Mouse (Mus musculus) left cerebral cortex, adult 18-20 months (tissue): ENCODE results near the gene Tppp2. TPM values are rescaled to one million over a fixed set of nuclear protein-coding genes. Genes with fewer than 3 reads are reported as not detected.

ENCODE experiments used
- DNase-seq, 2 experiments: peaks; one replicate each; pipeline ENCODE4 v3.0.0; 2021 to 2022; ENCODE audit warnings: low spot score in 2 of 2, mixed read lengths in 1 of 2
- long read RNA-seq, 2 experiments: library from polyadenylated mRNA; stranded (forward); transcript quantifications; one replicate each; pipeline ENCODE4 v2.0.0; 2021
- total RNA-seq, 2 experiments: library from RNA; stranded (reverse); gene quantifications; 2 replicates each; pipeline ENCODE4 v1.2.3; 2021

Tppp2 gene
- total RNA-seq = not detected
- long read RNA-seq, experiment 1 = 0 reads
- long read RNA-seq, experiment 2 = 0 reads

DNA sequence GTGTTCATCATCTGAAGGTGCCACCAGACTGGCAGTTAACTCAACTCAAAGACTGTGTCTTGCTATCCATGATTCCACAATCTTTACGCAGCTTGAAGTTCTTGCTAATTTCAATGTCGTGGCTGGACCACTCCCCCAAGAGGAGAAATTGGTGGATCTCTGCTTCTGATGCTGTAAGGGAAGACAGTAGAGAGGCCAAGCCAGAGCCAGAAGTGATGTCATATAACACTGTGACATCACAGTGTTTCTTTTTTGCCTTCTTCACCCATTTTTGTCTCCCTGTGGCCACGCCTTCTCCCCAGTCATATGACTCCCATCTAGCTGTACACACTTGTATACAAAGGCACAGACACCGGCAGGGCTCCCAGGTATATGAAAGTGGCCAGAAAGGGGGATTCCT, at the start of gene Tppp2:
Gene Tppp2, plus strand, starts transcription at position 301 of the 400 bp plus-strand sequence.
- DNase-seq = no peak

DNA sequence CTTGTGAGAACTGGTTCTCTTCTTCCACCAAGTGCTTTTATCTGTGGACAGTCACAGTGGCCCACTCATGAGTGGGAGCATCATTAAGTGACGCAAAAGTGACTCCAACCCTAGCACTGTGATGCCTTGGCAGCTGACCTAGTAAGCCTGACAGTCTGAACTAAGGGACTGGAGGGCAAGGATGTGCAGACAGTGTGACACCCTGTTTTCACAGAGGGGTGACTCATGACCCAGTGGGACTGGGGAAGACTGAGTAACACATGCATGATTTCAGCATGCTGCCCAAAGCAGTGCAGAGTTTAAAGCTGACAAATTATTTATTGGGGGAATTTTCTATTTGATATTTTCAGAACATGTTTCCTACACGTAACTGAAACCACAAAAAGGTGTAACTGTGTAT, 47.5 kb upstream of the Tppp2 start:
- no peak for DNase-seq

DNA sequence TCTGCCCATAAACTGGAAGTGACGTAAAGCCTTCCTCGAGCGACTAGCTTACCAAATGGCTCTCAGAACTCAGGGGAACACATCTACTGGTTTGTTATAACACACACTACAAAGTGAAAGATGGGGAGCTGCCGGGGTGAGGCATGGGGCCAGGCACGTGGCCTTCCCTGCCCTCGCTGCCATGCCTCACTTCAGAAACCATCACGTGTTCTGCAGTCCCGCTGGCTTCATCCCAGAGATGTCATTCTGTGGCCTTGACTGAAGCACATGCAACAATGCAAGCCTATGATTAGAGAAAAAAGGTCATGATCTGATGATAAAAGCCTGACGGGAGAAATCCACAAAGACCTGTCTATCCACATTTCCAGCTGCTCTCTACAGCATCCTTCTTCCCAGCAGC, 46.5 kb upstream of the Tppp2 start:
- no peak for DNase-seq

DNA sequence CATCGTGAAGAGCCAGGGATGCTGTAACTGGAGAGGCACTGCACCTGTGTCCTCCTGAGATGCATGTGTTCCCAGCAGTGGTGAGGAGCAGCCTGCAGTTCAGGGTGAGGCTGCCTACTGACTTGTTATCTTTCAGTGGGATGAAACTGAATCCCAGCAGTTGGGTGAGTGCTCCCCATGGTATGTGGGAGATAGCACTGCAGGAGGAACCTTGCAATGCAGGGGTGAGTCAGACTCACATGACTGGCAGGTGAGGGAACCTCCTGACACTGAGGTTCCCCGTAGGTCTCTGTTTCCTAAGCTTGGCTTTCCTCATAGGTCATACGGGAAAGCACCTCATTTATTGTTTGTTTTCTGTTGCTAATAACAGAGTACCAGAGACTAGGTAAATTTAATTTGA, 40.7 kb upstream of the Tppp2 start:
- DNase-seq = no peak

DNA sequence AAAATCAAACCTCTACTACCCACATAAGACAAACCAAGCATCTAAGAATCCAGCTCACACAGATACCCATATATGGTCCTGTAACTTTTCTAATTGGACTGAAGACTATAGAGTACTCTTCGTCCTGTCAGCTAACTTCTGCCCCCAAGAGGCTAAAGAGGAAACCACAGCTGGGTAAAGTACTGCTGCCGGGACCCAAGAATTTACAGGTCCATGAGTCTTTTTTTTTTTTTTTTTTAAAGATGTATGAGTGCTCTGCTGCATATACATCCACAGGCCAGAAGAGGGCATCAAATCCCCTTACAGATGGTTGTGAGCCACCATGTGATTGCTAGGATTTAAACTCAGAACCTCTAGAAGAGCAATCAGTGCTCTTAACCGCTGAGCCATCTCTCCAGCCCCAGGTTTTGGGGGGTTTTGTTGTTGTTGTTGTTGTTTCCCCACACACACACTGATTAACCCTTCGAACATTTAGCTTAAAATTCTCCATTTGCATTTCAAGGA, 34.6 kb upstream of the Tppp2 start:
- peak; percentile 53 to 54 for DNase-seq

DNA sequence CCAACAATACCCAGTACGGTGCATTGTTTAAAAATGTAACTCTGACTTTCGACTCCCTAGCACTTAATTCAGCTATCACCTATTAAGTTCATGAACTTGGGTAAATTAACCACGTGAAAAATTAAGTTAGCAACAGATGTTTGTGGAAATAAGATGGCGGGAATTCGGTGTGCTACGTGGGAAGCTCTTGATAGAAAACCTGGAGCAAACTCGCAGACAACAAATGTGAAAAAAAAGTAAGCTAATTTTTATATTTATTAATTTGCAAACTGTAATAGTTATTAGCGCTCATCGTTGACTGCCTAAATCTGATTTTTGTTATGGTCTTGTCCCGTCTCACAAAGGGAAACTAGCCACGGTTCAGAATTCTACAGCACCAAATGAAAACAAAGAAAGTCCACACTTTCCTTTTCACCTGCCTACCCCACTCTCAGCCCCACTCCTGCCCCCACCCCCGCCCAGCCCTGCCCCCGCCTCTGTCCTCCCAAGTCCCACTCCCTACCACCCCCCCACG, 34.1 kb upstream of the Tppp2 start:
- DNase-seq = no peak

DNA sequence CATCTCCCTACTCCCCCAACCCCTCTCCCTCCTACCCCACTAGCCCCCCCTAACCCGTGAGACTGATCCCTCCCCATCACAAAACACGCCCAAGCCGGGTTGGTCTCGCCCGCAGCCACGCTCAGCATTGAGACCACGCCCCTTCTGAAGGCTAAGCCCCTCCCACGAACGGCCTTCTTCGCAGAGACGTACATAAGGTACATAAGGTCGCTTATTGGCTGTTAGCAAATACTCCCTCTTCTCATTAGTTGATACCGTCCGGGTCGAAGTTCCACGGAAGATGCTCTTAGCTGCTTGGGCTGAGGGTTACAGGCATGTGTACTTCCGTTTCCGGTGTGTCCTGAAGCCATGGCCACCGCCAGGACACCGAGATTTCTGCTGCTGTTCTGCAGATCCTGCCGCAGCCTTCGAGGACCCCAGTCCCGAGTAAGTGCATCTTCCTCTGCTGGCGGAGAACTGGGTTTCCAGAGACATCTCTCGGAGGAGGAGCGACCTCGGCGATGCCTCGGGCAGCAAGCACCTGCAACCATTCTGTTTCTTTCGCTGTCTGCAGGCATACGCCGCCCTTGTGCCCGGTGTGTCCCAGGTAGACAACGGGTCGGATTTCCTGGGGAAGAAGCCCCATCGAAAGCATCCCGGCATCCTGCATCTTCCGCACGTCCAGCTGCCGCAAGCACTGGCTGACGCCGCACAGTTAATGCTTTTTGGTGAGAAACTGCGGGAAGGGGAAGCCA, 33.5 kb upstream of the Tppp2 start, which contains the start of gene Mettl17:
Gene Mettl17, plus strand, starts transcription at position 245 of the 734 bp plus-strand sequence.
- DNase-seq = peak; percentile 88 to 89

DNA sequence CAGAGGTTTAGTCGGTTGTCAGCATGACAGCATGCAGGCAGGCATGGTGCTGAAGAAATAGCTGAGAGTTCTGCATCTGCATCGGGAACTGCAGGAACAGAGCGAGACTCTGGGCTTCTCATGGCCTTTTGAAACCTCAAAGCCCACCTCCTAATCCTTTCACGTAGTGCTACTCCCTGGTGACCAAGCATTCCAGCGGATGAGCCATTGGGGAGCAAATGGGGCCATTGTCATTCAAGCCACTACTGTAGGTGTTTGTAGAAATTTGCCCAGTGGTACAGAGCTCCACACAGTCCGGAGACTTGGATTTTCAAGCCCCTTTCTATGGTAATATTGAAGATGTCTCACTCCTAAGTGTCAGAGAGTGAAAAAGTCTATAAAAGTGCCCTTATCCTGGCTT, 32.2 kb upstream of the Tppp2 start:
- no peak for DNase-seq

DNA sequence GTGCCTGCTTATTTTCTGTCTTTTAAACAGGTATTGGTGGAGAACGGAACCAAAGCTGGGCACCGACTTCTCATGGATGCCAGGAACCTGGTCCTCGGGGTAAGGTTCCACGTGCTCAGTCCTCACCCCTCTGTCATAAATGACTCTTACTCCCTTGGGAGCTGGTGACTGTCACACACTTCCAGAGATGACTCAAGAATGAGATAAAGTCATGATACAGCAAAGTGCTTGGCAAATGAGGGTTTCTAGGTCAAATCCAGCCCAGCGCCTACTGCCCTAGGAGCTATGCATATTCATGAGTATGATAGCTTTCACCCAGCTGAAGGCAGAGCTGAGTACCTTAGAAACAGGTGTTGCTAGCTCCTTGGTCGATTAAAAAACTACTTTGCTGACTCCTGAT, 28.4 kb upstream of the Tppp2 start:
- DNase-seq = no peak

DNA sequence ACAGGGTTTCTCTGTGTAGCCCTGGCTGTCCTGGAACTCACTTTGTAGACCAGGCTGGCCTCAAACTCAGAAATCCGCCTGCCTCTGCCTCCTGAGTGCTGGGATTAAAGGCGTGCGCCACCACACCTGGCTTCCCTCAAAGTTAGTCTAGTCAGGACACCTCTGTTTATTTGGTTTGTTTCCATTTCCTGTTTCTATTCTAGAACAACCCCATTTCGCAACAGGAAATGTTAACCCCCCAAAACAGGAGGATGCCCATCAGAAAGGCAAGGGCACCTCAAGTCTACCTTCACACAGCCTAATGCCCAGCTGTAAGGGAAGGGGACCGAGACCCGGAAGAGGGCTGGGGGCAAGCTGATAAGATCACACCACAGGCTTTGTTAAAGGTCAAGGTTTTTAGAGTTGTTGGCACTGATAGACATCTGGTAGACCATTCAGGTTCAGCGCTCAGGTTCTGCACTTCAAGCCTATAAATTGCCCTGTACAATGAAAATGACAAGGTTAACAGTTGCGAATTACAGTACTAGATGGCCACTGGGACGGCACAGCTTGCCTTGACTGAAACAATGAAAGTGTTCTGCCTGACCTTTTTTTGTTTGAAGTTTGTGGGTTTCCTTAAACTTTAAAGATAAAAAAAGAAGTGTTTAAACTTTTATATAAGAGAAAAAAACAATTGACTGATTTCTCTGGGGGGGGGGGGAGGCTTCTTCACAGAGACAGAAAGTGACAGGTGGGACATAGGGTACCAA, 25.9 kb upstream of the Tppp2 start, which contains the start of gene Slc39a2:
Gene Slc39a2, plus strand, starts transcription at position 699 of the 749 bp plus-strand sequence.
- DNase-seq = no peak

DNA sequence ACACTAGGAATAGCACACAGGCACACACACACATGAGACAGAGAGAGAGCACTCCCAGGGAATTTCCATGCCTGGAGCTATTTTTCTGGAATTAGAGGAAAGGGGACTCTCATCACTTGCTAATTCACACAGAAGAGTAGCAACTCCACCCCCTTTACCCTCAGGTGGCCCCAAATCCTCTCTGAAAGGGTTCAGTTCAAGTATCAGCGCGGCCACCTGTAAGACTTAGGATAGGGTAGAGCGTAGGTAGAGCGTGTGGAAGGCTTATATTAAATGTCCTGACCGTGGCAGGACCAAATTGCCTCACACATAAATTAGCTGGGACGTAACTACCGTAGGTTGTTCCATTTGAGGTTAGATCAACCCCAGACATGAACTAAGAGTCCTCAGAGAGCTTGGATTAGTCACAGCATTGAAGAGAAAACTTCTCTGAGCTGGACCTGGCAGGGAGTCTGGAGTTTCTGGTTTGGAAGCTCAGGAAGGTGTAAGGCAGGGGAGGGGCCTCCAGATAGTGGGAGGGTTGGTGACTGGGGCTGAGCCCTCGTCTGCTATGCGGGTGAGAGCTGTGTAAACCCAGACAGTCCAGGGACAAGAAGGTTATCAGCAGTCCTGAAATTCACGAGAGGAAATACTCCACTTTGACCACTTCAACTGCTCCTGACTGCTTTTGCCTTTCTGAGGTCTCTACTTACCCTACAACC, 25.0 kb upstream of the Tppp2 start:
- no peak for DNase-seq

DNA sequence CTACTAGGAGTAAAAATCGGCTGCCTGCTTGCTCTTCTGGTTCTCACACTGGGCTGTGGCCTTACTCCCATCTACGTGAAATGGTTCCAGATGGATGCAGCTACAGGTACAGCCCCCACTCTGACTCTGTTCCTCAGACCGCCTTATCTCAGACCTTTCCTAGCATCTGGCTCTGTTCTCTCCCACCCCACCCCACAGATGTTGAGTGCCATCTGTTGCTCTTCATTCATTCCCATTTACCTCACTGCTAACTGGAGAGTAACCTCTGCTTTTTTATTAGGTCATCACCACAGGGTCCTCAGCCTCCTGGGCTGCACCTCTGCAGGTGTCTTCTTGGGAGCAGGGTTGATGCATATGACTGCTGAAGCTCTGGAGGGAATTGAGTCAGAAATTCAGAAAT, 24.4 kb upstream of the Tppp2 start:
- no peak for DNase-seq

DNA sequence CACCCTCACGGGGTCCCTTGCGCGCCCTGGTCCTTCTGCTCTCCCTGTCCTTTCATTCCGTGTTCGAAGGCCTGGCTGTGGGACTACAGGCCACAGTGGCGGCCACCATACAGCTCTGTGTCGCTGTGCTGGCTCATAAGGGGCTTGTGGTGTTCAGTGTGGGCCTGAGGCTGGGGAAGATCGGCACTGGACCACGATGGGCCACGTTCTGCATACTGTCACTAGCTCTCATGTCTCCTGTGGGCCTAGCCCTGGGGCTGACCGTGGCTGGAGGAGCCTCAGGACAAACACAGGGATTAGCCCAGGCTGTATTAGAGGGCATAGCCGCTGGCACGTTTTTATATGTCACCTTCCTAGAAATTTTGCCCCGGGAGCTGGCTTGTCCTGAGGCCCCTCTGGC, 23.2 kb upstream of the Tppp2 start:
- DNase-seq = no peak

DNA sequence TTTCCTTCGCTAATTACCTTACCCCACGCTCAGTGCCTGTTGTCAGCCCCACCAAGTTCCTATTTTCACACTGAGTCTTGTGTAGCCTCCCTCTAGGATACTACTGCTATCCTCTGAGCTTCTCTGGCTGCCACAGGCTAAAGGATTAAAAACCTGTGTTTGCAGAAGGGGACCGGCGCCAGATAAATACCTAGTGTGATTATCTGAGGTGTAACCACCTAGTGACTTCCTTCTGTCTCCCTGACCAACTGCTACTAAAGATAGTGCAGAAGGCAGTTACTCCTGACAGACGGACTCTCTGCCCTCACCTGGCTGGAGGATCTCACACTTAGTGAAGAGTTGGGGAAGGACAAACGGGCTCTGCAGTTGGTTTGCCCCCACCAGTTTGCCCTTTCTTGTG, 22.2 kb upstream of the Tppp2 start:
- no peak for DNase-seq

DNA sequence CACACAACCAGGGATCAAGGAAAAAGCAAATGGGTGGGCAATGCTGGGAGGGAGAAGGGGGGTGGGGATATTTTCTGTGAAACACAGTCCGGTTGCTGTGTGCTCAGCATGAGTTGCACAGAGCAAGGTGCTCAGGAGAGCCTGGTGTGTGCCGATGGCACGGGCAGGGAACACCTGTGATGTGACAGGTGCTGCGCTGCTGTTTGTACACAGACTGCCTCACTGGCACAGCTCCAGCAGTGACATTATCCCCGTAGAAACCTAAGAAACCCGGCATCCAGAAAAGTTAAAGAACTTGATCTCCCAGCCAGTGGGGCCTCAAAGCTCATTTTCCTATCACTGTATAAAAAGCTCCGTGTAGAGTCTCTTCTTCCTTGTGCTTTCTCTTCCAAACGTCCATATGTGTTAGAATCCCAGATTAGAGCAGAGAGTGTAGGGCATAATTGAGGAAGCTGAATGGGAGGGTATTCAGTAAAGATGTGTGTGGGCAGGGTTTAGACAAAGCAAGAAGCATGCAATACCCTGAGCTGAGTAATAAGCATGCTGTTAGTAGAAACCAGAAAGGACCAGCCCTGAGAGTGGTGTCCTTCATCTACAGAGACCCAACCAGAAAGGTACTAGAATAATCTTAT, 21.6 kb upstream of the Tppp2 start:
- DNase-seq = no peak

DNA sequence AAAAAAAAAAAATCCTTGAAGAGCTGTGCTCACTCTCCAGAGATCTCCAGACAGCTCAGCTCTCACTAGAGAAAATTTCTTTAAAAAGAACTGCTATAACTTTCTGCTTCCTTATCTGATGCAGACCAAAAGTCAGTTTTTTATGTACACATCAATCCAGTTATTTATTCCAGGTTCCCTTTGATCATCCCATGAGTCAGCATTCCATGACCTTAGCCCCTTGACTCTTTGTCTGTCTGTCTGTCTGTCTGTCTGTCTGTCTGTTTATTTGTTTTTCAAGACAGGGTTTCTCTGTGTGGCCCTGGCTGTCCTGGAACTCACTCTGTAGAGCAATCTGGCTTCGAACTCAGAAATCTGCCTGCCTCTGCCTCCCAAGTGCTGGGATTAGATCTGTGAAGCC, 18.9 kb upstream of the Tppp2 start:
- no peak for DNase-seq

DNA sequence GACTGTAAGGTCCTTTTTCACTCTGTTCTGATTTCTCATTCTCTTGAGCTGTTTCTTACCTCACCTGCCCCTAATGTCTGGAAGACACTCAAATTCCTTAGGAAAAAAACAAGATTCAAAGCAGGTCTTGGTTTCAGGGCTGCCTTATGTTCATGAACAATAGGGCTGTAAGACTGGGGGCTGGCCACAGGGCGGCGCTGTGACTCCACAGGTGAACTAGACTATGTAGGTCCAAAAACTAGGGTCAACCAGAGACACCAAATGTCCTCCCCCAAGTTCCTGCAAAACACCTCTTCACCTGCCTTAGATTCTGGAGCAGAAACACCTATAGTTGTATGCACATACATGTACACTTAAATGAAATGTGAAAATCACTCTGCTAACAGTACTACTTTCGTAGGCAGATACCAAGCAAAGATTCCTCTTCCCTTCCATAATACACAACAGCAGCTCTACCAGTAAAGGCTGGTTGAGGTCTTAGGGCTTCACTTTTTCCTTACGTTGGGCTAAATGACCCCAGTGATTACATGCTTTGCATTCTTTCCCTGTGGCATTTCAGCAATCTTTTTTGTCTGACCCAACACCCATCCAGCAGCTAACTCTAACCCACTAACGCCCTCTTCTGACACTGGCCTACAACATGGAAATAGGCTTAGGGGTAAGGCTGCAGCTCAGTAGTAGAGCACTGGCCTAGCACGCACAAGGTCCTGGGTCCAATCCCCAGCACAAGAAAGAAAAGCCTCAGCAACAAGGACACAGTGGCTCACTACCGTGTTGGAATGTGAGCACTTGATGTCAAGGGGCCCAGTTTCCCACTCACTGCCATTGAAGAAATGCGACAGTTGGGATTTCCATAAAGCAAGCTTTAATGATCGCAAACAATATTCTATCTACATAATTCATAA, 15.2 kb upstream of the Tppp2 start:
- DNase-seq = peak; percentile 76 to 82

DNA sequence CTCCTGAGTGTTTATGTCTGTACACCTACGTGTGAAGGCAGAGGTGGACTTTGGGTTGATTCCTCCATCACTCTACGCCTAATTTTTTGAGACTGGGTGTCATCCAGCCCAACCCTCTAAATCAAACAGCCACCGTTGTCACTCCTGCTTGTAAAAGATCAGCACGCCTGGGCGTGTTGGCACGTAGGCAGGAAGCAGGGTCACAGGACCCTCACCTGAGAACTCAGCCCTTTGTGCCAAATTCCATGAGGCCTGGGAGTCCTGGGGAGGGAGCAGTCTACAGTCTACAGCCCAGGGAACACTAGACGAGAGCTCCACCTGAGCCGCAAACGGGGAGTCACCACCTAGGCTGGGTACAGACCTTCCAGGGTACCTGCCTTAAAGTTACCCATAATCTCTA, 14.4 kb upstream of the Tppp2 start:
- no peak for DNase-seq

DNA sequence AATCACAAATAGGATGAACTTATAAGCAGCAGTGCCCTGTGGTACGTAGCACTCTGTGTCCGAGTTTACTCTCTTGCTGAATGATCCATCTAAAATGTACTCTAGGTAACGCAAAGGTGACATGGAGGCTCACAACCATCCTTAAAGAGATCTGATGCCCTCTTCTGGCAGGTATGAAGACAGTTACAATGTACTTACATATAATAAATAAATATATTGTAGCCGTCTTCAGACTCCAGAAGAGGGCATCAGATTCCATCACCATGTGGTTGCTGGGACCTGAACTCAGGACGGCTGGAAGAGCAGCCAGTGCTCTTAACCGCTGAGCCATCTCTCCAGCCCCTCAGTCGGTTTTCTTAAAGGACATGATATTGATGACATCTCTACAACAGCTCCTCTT, 13.5 kb upstream of the Tppp2 start:
- DNase-seq = no peak

DNA sequence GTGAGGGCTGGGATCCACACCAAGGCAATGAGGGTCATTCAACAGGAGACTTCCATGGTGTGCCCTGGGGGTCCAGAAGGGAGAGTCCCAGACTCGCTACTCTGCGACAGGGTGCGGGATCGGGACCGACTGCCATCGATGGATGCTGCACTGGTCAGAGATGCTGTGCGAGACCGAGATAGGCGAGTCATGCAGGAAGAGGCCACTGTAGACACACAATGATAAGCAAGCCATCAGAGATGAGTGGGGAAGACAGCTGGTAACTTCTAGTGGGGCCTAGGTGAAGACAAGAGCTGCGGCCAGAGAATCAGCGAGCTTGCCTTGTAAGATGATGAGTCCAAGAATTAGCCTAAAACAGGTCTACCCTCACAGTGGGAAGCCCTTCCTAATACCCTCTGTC, 12.1 kb upstream of the Tppp2 start:
- no peak for DNase-seq
